Mouse (Mus musculus) T-helper 1 cell (primary cell): ENCODE measurements at regions not wholly inside any gene's neighbourhood (a gene's known extent, or its start where the extent isn't known, plus 50 kb on each side); places are given as distances from the start of the nearest gene placed in this dataset.

ENCODE experiments used
- in situ Hi-C: fragments of 300-600 bp; cut with MboI, MseI; formaldehyde crosslinking; loops from one replicate; pipeline ENCODE4 v1.15.1; 2025; ENCODE audit warnings: high pct_unique_total_duplicates

- in situ Hi-C loops: no loop called here
Observed at GRCm38 (mm10) chr15:15443271-15443670, 1285.3 kb upstream of the Cdh9 start.

DNA sequence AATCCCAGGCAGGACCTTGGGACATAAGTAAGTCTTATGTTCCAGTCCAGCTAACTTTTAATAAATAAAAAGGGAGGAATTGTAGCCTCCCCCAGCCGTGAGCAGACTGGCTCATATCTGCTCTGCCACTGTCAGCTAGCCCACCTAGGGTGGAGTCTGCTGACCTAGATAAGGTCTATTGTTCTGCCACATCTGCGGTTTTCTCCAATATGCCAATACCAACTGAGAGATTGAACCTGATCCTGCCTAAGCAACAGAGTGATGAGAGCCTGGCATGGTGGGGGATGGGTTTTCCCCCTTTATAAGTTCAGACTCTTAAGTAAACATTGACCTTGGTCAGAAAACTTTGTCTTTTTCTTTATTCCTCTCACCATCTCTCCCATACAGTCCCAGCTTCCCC lies 1250.9 kb upstream of the Cdh9 start:
- in situ Hi-C loops: no loop called here

DNA sequence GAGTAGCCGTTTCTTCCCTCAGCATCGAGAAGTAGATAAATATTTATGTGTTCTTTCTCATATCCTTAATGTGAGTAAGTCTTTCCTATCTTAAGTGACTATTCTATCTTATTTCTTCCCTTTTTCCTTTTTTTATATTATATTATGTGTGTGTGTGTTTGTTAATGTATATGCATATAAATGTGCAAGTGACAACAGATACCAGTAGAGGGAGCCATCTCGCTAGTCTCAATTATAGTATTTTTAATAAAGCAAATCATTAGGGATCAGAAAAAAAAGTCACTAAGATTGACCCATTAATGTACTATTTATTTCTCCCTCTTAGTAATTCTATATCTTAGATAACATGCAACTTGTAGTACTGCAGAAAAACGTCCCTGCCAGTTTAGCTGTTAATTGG lies 1228.3 kb upstream of the Cdh9 start:
- in situ Hi-C loops: no loop called here

DNA sequence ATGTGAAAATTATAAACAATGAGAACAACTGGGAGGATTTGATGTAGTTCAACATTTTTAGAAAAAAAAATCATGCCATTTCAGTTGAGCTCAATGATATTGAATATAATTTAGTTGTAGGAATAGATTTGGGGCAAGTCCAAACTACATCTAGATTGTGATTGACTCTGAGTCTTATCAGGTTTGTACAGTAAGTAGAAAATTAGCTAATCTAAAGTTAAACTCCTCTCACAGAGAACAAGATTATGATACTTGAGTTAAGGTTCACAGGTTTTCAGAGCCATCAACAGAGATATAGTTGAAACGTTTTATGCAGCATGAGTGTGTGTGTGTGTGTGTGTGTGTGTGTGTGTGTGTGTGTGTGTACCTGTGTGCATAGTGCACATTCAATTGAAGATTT lies 1189.6 kb upstream of the Cdh9 start:
- in situ Hi-C loops: no loop called here

- in situ Hi-C loops: no loop called here
Observed at GRCm38 (mm10) chr15:15559148-15559752, 1169.3 kb upstream of the Cdh9 start.

- in situ Hi-C loops: no loop called here
Observed at GRCm38 (mm10) chr15:15582300-15582880, 1146.2 kb upstream of the Cdh9 start.

GRCm38 (mm10) chr15:15617976-15618375 lies 1110.6 kb upstream of the Cdh9 start:
- in situ Hi-C loops: loop anchor here (5.0 kb wide), 1 partner anchor 39 kb away; no protein-coding TSS in a partner anchor

DNA sequence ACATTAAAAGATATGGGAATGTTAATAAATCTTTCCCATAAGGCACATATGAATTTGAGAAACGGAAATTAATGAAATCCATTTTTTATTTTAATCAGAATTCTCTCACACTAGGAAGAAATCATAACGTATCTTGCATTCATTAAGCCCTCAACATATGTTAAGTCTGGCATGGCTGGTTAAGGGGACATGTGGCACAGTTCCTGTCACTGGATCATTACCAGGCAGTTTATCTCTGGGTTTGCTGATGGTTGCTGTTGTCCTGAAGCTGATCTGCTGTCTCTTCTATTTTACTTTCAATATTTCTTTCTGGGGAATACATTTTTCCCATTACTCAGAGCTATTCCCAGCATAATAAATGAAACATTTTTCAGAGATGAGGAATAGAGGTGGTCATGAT lies 1099.3 kb upstream of the Cdh9 start:
- in situ Hi-C loops: no loop called here

- in situ Hi-C loops: no loop called here
Observed at GRCm38 (mm10) chr15:15630283-15630682, 1098.3 kb upstream of the Cdh9 start.

GRCm38 (mm10) chr15:15637130-15637529 lies 1091.4 kb upstream of the Cdh9 start:
- in situ Hi-C loops: no loop called here

GRCm38 (mm10) chr15:15648734-15649133 lies 1079.8 kb upstream of the Cdh9 start:
- in situ Hi-C loops: no loop called here

DNA sequence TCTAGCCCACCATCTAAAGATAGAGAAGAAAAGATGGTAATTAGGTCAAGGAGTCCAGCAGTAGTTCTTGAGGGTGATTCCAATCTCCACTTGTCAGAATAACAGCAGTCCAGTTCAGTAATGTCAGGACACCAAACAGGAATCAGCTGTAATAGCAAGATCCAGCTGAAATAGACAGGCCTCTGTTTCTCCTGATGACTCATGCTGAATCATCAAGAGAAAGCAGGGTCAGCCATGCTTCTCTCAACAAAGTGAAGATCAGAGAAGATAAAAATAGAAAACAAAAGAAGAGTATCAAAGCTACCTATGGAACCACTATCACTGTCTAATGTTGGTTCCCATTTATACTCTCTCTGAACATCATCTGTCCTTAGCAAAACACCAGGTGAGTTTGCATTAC lies 1061.8 kb upstream of the Cdh9 start:
- in situ Hi-C loops: no loop called here

DNA sequence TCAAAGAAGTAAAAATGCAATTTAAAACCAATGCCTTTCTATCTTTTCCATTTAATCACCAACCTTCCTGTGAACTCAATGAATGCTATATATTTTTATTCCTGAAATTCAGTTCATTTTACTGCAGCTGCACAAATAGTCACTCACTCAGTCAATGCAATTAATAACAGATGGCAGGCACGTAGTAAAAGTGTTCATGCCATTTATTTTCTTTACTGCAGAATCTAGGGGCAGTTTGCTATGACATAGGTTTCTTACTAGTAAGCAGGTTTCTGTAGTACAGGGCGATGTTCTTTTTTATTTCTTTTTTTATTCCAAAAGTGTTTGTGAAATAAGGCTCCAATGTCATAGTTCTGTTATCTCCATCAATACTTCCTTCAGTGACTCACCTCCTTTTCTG lies 1035.8 kb upstream of the Cdh9 start:
- in situ Hi-C loops: no loop called here

- in situ Hi-C loops: no loop called here
Observed at GRCm38 (mm10) chr15:15716694-15717093, 1011.9 kb upstream of the Cdh9 start.

GRCm38 (mm10) chr15:15741987-15742386 lies 986.6 kb upstream of the Cdh9 start:
- in situ Hi-C loops: no loop called here

- in situ Hi-C loops: no loop called here
Observed at GRCm38 (mm10) chr15:15743011-15743410, 985.5 kb upstream of the Cdh9 start.
